Mouse (Mus musculus): ENCODE data around the gene Sdsl. TPM values are rescaled to one million over a fixed set of nuclear protein-coding genes. Genes with fewer than 3 reads are reported as not detected.

Gene Sdsl
- polyA plus RNA-seq, 1 experiment, result not detected

- H3K4me1 ChIP-seq (ENCODE audit: control insufficient read depth, insufficient read depth, low read length), result no peaks in the 10 kb centered on the region
- no peak for TF ChIP-seq CTCF (IDR thresholded peaks at IDR 0.05; ENCODE audit: insufficient read depth, low read depth, low read length)
- no peak for TF ChIP-seq POLR2A (IDR thresholded peaks at IDR 0.05; ENCODE audit: insufficient read depth, low read depth, low read length)
- 84% methylated on average over 8 of the region's 8 CpGs for WGBS
Measured at GRCm38 (mm10) chr5:120420106-120420505, 52.5 kb downstream of the Sdsl start.

GRCm38 (mm10) chr5:120413436-120413835 lies 59.2 kb downstream of the Sdsl start:
- Histone ChIP-seq H3K4me1 (ENCODE audit: control insufficient read depth, insufficient read depth, low read length) (peaks cover 9% of the 10 kb centered on the region; the same call in 1 of the 2 replicates), H3K27ac (ENCODE audit: insufficient read depth, low read depth, low read length) (no peak overlapping the region), H3K4me3 (ENCODE audit: insufficient read depth, low read depth, low read length) (no peak overlapping the region)
- TF ChIP-seq POLR2A (IDR thresholded peaks at IDR 0.05; ENCODE audit: insufficient read depth, low read depth, low read length) (no peak), CTCF (IDR thresholded peaks at IDR 0.05; ENCODE audit: insufficient read depth, low read depth, low read length) (no peak)
- 86% methylated on average over 6 of the region's 6 CpGs for WGBS

More at GRCm38 (mm10) chr5:120420106-120420505, 52.5 kb downstream of the Sdsl start:
- Histone ChIP-seq H3K27ac (ENCODE audit: insufficient read depth, low read depth, low read length) (no peak overlapping the region), H3K4me3 (ENCODE audit: insufficient read depth, low read depth, low read length) (no peak overlapping the region)

GRCm38 (mm10) chr5:120409385-120410378 lies 62.9 kb downstream of the Sdsl start:
- H3K4me3 ChIP-seq (ENCODE audit: insufficient read depth, low read depth, low read length), result peak overlapping the region; percentile 4; the same call in 1 of the 2 replicates
- 1% methylated on average over 41 of the region's 41 CpGs for WGBS
- TF ChIP-seq CTCF (IDR thresholded peaks at IDR 0.05; ENCODE audit: insufficient read depth, low read depth, low read length) (no peak), POLR2A (IDR thresholded peaks at IDR 0.05; ENCODE audit: insufficient read depth, low read depth, low read length) (no peak)
- H3K4me1 ChIP-seq (ENCODE audit: control insufficient read depth, insufficient read depth, low read length), result peaks cover 9% of the 10 kb centered on the region; the same call in 1 of the 2 replicates
- H3K27ac ChIP-seq (ENCODE audit: insufficient read depth, low read depth, low read length), result no peak overlapping the region

- no peak overlapping the region for H3K27ac ChIP-seq (ENCODE audit: insufficient read depth, low read depth, low read length)
- 62% methylated on average over 14 of the region's 14 CpGs for WGBS
- TF ChIP-seq POLR2A (IDR thresholded peaks at IDR 0.05; ENCODE audit: insufficient read depth, low read depth, low read length) (no peak), CTCF (IDR thresholded peaks at IDR 0.05; ENCODE audit: insufficient read depth, low read depth, low read length) (no peak)
- peaks cover 9% of the 10 kb centered on the region; the same call in 1 of the 2 replicates for H3K4me1 ChIP-seq (ENCODE audit: control insufficient read depth, insufficient read depth, low read length)
- H3K4me3 ChIP-seq (ENCODE audit: insufficient read depth, low read depth, low read length), result no peak overlapping the region
Measured at GRCm38 (mm10) chr5:120408933-120409332, 63.7 kb downstream of the Sdsl start.

Other genes with a start within 250 kb of the Sdsl start
- not detected in 2 replicates for gene Lhx5, start 41.1 kb downstream of the Sdsl start, polyA plus RNA-seq (2012; ENCODE audit: insufficient read depth, insufficient read length, low replicate concordance, missing spikeins)
- not detected in 2 replicates for gene Sds, start 3.7 kb upstream of the Sdsl start, polyA plus RNA-seq (2012; ENCODE audit: insufficient read depth, insufficient read length, low replicate concordance, missing spikeins)
- not detected in 2 replicates for gene Plbd2, start 30.8 kb upstream of the Sdsl start, polyA plus RNA-seq (2012; ENCODE audit: insufficient read depth, insufficient read length, low replicate concordance, missing spikeins)
- not detected in 2 replicates for gene Slc8b1, start 38.4 kb upstream of the Sdsl start, polyA plus RNA-seq (2012; ENCODE audit: insufficient read depth, insufficient read length, low replicate concordance, missing spikeins)
- gene Tpcn1, start 115.9 kb upstream of the Sdsl start, polyA plus RNA-seq (2012; ENCODE audit: insufficient read depth, insufficient read length, low replicate concordance, missing spikeins), result not detected in 2 replicates
- gene Iqcd, start 116.2 kb upstream of the Sdsl start, polyA plus RNA-seq (2012; ENCODE audit: insufficient read depth, insufficient read length, low replicate concordance, missing spikeins), result not detected in 2 replicates
- gene Rita1, start 139.8 kb upstream of the Sdsl start, polyA plus RNA-seq (2012; ENCODE audit: insufficient read depth, insufficient read length, low replicate concordance, missing spikeins), result not detected in 2 replicates
- not detected in 2 replicates for gene Ddx54, start 139.9 kb upstream of the Sdsl start, polyA plus RNA-seq (2012; ENCODE audit: insufficient read depth, insufficient read length, low replicate concordance, missing spikeins)
- gene Cfap73, start 161.4 kb upstream of the Sdsl start, polyA plus RNA-seq (2012; ENCODE audit: insufficient read depth, insufficient read length, low replicate concordance, missing spikeins), result not detected in 2 replicates
- not detected in 2 replicates for gene Rasal1, start 176.0 kb upstream of the Sdsl start, polyA plus RNA-seq (2012; ENCODE audit: insufficient read depth, insufficient read length, low replicate concordance, missing spikeins)
- not detected in 2 replicates for gene Dtx1, start 239.1 kb upstream of the Sdsl start, polyA plus RNA-seq (2012; ENCODE audit: insufficient read depth, insufficient read length, low replicate concordance, missing spikeins)

Data from olfactory bulb, adult 2 months (tissue).